Mouse (Mus musculus) testis, postnatal 10 days (tissue): ENCODE results near the gene Snapc3.
"Not testable (repeated sequence)": the region's sequence is repeated elsewhere in the genome, so short reads cannot be mapped to it uniquely, and the experiment has no call there.

Source experiments
- DNase-seq: peaks from one replicate; pipeline ENCODE4 v3.0.0; 2021; ENCODE audit warnings: low spot score

Snapc3 gene

DNA sequence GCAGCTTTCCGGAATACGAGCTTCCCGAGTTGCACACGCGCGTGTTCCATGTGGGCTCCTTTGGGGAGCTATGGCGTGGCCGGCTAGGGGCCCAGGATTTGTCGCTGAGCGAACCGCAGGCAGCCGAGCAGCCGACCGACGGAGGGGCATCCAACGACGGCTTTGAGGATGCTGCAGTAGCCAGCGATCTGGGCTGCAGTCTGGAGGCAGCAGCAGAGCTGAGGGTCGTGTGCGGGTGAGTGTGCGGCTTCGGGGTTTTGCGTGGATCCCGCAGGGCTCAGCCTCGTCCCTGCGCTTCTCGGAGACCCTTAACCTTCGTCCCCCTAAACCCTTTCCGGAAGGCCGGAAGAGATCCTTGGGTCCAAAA, 279 bp downstream of the Snapc3 start:
- no peak for DNase-seq

DNA sequence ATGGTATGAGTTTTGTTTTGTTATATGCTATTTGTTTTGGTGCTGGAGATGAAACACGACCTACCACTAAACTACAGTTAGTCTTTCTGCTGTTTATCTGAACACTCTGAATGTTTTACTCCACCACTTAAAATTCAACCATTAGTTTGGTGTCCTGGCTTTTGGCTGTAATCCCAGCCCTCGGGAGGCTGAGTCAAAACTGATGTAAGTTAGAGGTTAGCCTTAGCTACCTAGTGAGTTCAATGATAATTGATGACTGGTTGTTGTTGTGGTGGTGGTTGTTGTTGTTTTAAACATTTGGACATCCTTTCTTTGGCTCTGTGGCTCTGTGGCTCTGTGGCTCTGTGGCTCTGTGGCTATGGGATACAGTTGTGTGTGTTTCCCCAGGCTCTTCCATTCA, 1.3 kb downstream of the Snapc3 start:
- DNase-seq: no peak

DNA sequence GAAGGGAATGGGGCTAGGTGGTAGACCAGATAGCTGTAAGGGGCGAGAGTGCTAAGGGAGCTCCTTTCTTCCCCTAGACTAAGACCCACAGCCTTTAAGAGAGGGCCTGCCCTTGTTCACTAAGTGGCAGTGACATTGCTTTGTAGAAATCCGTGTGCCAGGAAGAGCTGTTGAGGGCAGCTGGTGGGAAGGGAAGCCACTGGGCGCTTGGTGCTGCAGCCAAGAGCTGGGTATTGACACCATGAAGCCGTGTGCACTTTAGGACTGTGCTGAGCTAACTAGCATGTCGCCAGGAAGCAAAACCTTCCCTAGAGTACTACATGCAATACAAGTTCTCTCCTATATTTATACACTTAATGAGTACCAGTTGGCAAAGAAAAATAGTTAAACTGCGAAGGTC, 6.1 kb downstream of the Snapc3 start:
- no peak for DNase-seq

DNA sequence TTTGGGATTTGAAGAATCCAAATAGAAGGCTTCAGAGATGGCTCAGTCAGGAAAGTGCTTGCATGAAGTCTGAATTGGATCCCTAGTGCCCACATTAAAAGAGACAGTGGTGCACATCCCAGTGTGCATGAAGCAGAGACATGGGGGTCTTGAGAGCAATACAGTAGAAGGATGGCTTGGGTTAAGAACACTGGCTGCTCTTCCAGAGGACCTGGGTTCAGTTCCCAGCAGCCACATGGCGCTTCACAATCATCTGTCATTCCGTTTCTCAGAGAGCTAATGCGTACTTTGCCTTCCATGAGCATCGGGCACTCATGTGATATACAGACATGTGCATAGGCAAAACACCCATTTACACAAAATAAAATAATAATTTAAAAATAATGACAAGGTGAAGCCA, 7.6 kb downstream of the Snapc3 start:
- no peak for DNase-seq

DNA sequence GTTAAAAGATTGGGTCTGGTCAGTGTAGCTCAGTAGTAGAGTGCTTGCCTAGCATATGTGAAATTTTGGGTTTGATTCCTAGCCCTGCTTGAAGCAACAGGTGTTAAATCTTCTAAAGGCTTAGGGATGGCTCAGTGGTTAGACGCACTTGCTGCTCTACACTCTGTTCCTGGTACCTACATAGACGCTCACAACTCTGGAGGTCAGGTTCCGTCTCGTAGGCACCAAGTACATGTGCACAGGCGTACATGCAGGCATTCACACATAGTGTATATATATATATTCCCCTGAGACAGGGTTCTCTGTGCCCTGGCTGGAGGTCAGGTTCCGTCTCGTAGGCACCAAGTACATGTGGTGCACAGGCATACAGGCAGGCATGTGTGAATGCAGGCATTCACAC, 9.6 kb downstream of the Snapc3 start:
- DNase-seq: no peak

DNA sequence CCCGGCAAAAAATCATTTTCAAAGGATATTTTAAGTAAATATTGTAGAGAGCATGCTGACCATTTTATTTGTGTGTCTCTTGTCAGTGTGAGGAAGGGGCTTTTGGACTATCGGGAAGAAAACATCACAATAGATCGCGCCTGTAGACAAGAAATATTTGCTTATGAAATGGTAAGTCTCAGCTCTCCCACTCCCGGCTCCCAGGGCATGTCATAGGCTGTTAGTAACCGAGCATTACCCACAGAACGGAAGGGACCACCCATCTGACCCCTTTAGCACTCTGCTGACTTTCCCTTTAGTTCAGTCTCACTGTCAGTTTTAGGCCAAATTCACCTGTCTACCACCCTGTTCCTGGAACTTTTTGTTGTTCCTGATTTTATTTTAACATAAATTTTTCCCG, 10.2 kb downstream of the Snapc3 start:
- DNase-seq: no peak

DNA sequence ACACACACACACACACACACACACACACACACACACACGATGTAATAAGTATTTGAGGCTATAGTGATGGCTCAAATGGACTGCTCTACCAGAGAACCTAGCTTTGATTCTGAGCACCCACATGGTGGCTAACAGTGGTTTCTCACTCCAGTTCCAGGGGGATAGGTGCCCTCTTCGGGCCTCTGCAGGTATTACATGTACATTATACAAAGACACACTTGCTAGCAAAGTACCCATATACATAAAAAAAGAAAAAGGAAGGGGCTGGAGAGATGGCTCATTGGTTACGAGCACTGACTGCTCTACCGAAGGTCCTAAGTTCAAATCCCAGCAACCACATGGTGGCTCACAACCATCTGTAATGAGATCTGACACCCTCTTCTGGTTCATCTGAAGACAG, 11.3 kb downstream of the Snapc3 start:
- no peak for DNase-seq

DNA sequence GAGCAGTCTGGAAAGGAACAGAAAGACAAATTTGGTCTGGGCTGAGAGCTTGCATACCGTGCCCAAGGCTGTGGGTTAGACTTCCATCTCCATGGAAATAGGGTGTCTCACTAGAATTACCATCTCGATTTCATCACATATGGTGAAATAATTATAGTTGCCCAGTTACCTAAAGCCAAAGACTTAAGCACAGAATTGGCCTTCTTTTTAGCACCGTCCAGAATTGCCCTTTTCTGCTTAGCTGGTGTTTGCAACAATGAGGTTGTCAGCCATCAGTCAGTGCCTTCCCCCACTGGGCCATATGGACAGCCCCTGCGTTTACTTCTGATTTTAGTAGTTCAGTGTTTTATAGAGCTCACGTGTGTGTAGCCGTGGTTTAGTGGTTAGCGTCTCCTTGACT, 14.4 kb downstream of the Snapc3 start:
- DNase-seq: no peak

DNA sequence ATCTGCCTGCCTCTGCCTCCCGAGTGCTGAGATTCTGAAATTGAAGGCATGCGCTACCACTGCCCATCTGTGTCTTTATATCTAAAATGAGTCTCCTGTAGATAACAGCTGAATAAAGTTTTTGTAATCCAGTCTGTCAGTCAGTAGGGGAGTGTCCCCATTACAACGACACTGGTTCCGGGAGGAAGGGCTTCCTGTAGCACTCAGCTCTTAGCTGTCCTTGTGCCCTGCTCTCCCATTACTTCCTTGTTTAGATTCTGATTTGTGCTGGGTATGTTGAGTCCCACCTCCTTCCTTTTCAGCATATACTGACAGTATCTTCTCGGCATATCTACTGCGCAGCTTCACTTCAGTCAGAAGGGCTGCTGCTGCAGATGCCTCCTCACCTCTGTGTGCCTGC, 15.4 kb downstream of the Snapc3 start:
- no peak for DNase-seq

DNA sequence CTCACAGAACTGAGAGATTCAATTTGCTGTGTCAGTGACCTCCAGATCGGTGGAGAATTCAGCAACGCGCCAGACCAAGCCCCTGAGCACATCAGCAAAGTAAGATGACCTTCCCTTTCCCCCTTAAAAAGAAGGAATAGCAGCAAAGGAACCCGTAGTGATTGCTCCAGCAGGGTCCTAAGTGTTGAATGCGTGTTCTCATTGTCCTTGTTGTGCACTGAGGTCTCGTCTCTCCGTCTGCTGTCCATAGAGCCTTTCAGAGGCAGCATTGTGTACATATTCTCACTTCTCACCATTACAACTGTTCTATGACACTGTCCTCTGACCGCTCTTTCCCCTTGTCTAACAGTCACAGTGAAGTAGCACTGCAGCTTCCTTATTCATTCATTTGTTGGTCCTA, 18.9 kb downstream of the Snapc3 start:
- no peak for DNase-seq

DNA sequence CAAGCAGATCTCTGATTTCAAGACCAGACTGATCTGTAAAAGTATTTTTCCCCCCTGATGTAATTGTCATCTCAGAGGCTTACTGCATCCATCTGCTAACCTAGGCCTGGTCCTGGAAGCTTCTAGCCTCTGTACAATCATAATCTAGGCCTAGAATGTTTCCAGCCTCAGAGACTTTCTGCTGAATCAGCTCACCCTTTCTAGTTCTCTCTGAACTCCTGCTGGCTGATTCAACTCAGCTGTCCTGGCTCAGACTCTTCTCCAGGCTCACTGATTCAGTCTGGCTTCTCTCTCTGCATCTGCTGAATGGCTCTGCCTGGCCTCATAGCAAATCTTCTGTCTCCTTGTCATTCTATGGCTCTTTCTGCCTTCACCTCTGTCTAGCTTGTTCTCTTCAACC, 20.6 kb downstream of the Snapc3 start:
- DNase-seq: no peak

DNA sequence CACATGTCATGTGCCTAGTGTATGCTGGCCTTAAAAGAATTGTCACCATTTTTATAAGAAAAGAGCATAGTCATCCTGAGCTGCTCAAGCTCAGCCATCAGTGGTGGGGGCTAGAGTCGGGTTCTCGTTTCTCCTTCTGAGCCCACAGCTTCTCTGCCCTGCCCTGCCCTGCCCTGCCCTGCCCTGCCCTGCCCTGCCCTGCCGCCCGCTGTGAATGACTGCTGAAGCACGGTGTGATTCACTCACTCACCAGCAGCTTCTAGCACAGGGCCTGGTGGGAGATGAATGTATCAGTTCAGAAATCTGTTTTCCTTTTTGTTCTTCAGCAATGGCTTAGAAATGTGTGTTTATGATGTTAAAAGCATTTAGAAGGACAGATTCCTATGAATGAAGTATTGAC, 21.5 kb downstream of the Snapc3 start:
- DNase-seq: no peak

DNA sequence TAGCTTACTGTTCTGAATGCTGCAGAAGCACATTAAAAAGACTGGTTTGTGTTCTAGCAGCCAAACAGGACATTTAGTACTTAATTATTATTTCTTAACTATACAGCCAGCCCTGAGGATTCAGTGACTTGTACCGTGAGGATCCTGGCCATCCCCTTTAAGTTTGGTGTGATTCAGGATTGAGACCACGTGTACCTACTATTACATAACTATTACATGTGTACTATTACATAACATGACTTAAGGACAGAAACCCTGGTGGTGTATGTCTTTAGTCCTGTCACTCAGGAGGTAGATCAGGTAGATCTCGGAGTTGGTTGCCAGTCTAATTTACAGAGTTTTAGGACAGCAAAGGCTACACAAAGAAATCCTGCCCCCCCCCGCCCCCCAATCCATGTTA, 23.5 kb downstream of the Snapc3 start:
- DNase-seq: no peak

DNA sequence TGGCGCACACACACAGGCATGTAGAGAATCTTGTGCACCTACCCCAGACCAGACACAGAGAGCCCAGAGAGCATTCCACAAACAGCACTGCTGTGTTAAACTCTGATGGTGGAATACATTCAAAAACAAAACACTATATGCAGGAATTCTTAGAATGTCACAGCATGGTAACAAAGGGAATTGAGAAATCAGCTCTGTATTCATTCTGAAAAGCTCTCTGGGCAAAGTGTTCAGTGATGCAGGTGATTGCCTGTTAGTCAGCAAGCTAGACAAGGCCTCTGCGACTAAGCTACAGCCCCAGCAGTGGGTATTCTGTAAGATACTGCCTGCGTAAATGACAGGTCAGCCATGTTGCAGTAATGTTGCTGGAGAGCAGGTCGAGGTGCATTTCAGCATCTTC, 33.3 kb downstream of the Snapc3 start:
- no peak for DNase-seq

DNA sequence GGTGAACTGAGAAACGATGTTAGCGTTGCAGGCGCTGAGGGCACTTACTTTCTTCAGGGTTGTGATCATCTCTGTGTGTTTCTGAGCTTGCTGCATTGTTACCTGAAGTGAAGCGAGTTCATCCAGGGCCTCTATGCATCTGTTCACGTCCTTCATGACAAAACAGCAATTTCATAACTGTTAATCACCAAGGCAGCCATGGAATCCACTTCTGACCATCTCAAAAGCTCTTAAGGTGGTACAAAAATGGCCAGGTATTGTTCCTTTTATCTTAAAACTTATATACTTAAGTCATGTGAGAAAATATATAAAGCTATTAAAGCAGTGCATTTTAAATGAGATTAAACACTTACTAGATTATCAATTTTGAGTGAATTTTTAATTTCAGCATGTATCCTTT, 42.6 kb downstream of the Snapc3 start:
- DNase-seq: no peak

DNA sequence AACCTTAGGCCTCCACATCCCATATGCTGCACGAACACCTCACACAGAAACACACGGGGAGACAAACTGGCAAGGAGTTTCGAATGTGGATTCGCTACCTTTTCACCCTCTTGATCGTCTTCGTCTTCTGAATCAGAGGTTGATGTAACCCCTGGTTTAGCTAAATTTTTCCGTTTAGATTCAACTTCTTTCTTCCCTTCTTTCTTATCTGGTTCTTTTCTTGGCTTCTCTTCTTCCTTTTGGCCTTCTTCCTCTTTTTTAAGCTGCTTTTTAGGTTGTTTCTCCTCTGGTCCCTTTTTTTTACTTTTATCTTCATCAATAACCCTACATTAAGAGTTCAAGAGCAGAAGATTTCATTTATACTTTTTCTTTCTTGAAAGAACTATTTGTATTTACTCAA, 47.3 kb downstream of the Snapc3 start:
- no peak for DNase-seq

DNA sequence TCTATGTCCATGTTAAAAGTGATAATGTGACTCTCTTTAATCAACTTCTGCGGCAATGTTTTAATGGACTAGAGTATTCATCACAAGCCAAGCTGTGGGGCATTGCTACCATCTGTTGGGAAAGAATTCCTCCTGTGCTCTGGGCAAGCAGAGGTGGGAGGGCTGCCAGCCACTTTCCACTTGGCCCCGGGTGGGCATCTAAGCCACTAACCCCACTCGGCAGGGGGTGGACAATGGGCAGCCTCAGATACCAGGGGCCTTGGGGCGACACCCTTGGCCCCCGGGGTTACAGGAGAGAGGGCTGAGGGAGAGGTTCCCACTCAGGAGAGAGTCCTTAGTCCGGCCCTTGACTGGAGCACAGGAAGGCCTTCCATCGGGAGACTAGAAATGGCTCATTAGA, 50.1 kb downstream of the Snapc3 start:
- no peak for DNase-seq

DNA sequence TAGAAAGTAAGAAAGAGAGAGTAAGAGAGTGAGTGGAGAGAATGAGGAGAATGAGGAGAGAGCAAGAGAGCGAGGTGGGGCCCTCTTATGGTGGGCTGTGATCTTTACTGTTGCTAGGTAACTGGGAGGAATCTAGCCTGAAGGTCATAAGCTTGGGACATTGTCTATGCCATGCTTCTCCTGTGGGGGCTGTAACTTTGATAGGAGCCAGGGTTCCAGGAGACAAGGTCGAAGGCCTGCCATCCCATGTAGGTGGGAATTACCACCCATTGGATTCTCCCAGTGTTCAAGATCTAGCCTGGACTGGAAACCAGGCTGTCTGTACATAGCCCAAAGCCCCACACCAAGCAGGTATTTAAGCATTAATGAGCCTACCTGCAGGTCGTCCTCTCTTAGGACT, 50.7 kb downstream of the Snapc3 start:
- DNase-seq: no peak

DNA sequence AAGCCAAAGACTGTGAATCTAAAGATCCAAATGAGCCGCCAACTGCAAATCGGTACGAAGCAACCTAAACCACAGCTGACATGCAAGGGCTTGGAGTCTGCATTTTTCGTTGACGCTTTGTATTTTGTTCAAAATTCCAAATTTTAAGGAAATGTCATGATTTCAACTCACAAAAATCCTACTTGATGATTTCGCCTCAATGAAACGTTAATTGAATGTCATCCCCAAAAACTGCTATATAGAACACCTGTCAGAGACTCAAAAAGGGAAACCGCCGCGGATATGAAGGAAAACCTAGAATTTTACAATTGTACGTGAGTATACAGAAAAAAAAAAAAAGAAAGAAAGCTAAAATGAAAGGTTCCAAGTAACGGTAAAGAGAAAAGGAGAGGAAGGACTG, 67.7 kb downstream of the Snapc3 start:
- DNase-seq: no peak

DNA sequence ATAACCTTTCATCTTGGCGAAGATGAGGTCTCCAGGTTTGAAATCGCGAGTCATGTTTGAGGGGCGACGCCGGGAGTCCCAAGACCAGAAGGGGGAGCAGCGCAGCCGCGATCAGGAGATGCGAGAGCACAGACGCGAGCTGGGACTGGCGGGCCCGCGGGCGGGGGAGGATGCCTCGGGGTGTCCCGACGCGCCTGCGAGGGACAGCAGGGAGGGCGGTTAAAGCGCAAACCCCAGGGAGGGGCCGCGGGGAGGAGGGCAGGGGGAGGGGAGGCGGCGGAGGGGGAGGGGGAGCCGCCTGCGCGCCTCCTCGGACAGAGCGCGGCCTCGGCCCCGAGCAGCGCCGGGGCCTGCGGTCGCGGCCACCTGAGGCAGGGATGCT, 68.2 kb downstream of the Snapc3 start:
- DNase-seq: peak; percentile 91

DNA sequence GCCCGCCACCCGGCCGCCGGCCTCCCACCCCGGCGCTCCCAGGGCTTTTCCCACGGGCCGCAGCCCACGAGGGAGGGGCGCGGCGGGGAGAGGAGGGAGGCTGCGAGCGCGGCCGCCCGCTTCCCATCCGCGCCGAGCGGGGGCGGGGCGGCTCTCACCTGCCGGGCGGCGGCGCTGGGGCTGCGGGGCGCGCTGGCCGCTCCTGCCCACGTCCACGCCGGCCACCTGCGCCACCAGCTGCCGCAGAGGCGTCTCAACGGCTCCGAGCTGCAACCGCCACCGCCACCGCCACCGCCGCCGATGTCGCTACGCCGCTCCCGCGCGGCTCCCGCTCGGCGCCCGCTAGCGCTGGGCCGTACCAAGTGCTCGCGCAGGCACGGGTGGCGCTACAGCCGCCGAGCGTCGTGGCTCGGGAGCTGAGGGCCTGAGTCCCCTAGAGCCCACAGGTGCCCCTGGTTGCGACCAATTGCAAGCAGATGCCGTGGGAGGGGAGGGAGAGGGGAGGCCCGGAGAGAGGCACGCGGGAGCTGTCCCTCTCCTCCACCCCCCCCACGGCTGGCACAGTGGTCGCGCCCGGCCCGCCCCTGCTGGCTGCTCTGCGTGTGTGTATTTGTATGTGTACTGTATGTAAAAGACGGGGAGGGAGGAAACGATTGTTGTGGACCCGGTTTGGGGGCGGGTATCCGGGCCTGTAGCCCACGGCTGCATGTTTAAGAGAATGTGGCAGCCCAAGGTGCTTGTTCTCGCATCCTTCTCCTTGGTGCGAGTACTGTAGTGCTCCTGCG, 68.8 kb downstream of the Snapc3 start, which contains the start of gene Psip1:
Gene Psip1 (minus strand): TSS at position 343 of the 785 bp plus-strand sequence.
- DNase-seq: peak; percentile 95

DNA sequence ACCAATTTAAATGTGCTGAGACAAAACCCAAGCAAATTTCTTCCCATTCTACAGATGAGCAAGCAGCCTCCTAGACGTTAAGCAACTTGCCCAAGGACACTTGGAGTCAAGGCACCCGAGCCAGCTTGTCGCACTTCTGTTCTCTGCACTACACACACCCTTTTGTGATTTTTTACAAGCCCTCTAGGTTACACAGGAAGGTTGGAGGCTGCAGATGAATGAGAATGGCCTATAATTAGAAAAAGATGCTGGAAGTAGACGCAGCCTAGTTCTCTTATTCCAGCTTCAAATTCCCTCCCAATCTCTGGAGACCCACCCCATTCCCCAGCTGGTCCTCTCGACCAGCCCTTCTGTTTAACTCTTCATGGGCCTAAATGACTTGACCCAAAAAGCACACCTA, 71.6 kb downstream of the Snapc3 start:
- DNase-seq: no peak

DNA sequence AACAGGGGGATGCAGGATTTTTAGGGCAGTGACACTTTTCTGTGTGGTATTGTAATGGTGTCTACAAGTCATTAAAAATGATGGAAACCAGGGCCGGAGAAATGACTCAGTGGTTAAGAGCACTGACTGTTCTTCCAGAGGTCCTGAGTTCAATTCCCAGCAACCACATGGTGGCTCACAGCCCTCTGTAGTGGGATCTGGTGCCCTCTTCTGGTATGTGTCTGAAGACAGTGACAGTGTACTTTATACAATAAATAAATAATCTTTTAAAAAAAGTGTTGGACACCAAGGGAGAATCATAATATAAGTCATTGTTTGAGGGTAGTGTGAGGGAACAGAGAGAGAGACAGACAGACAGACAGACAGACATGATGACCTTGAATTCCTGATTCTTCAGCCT, 75.6 kb downstream of the Snapc3 start:
- no peak for DNase-seq

DNA sequence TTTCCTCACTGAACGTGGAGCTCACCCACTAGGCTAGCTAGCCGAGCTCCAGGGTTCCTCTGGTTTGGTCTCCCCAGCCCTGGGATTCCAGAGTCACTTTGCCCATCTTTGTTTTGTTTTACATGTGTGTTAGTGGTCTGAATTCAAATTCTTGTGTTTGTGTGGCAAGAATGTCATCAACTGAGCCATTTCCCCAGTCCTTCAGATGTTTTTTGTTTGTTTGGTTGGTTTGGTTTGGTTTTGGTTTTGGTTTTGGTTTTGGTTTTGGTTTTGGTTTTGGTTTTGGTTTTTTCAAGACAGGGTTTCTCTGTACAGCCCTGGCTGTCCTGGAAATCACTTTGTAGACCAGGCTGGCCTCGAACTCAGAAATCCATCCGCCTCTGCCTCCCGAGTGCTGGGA, 79.5 kb downstream of the Snapc3 start:
- DNase-seq: not testable (repeated sequence)
